39 mouse cellular contexts compared by ENCODE assay signal in the genomic region with DNA sequence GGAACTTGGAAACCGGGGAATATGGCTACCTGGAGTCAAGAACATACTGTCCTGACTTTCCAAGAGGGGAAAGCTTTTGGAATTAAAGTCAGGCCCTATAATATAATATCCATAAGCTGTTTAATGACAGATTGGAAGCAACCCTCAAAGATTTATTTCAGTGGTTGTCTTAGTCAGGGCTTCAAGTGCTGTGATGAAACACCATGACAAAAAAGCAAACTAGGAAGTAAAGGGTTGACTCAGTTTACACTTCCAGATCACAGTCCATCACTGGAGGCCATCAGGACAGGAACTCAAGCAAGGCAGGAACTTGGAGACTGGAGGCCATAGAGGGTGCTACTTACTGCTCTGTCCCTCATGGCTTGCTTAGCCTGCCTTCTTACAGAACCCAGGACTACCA. TPM values are rescaled to one million over a fixed set of nuclear protein-coding genes. Genes with fewer than 3 reads are reported as not detected.
"Had no signal": no experiment of that assay in that cellular context is flagged by ENCODE, and none has a peak within 500 bp of the region (broad histone marks: within the 10 kb centered on the region; RNA-seq: fewer than 3 reads in every experiment).

No protein-coding gene starts in this region.

- H3K36me3 ChIP-seq: limb, embryonic 10.5 days; limb, embryonic 12.5 days; limb, embryonic 13.5 days; limb, embryonic 15.5 days; liver, embryonic 12.5 days; liver, embryonic 13.5 days; liver, embryonic 15.5 days; lung, embryonic 15.5 days; midbrain, embryonic 10.5 days; midbrain, embryonic 12.5 days; midbrain, embryonic 13.5 days; midbrain, embryonic 15.5 days; neural tube, embryonic 12.5 days had no signal

- H3K4me1 ChIP-seq: limb, embryonic 12.5 days; limb, embryonic 13.5 days; limb, embryonic 15.5 days; liver, embryonic 12.5 days; liver, embryonic 15.5 days; lung, embryonic 15.5 days; midbrain, embryonic 13.5 days; midbrain, embryonic 15.5 days; neural tube, embryonic 12.5 days had no signal

- H3K27me3 ChIP-seq: limb, embryonic 12.5 days; limb, embryonic 13.5 days; limb, embryonic 15.5 days; liver, embryonic 12.5 days; liver, embryonic 13.5 days; liver, embryonic 15.5 days; lung, embryonic 15.5 days; megakaryocyte, embryonic 14.5 days; midbrain, embryonic 12.5 days; midbrain, embryonic 13.5 days; midbrain, embryonic 15.5 days; neural tube, embryonic 12.5 days had no signal

- H3K27ac ChIP-seq: limb, embryonic 10.5 days; limb, embryonic 12.5 days; limb, embryonic 13.5 days; limb, embryonic 15.5 days; liver, embryonic 12.5 days; liver, embryonic 13.5 days; liver, embryonic 14.5 days; liver, embryonic 15.5 days; lung, embryonic 15.5 days; macrophage; midbrain, embryonic 10.5 days; midbrain, embryonic 12.5 days; midbrain, embryonic 13.5 days; midbrain, embryonic 15.5 days; neural tube, embryonic 12.5 days had no signal

- DNase-seq: left cerebral cortex, postnatal 4 days; liver; liver, embryonic 13.5 days; liver, postnatal 0 days; lung, adult 18-20 months; lung, adult 2 months; lung, embryonic 14.5 days; lung, postnatal 10 days; lung, postnatal 14 days; lung, postnatal 36 days; lung, postnatal 4 days; midbrain, embryonic 14.5 days had no signal

- H3K9ac ChIP-seq: limb, embryonic 12.5 days; limb, embryonic 13.5 days; limb, embryonic 15.5 days; liver, embryonic 12.5 days; liver, embryonic 13.5 days; liver, embryonic 14.5 days; liver, embryonic 15.5 days; liver, postnatal 0 days; lung, embryonic 14.5 days; lung, embryonic 15.5 days; midbrain, embryonic 12.5 days; midbrain, embryonic 13.5 days; midbrain, embryonic 15.5 days; neural tube, embryonic 12.5 days had no signal

- H3K4me3 ChIP-seq: limb, embryonic 10.5 days; limb, embryonic 12.5 days; limb, embryonic 13.5 days; limb, embryonic 15.5 days; liver, embryonic 12.5 days; liver, embryonic 13.5 days; liver, embryonic 15.5 days; lung, embryonic 15.5 days; megakaryocyte, embryonic 14.5 days; midbrain, embryonic 10.5 days; midbrain, embryonic 12.5 days; midbrain, embryonic 13.5 days; midbrain, embryonic 15.5 days; myocyte; neural tube, embryonic 12.5 days had no signal

- H3K9me3 ChIP-seq: limb, embryonic 10.5 days; limb, embryonic 12.5 days; limb, embryonic 13.5 days; limb, embryonic 15.5 days; liver, embryonic 12.5 days; liver, embryonic 13.5 days; liver, embryonic 15.5 days; lung, embryonic 15.5 days; megakaryocyte, embryonic 14.5 days; midbrain, embryonic 10.5 days; midbrain, embryonic 12.5 days; midbrain, embryonic 13.5 days; midbrain, embryonic 15.5 days; neural tube, embryonic 12.5 days had no signal

- ATAC-seq: liver, embryonic 12.5 days; liver, postnatal 0 days; lung, postnatal 0 days; midbrain, embryonic 13.5 days; midbrain, embryonic 15.5 days; midbrain, embryonic 16.5 days had no signal

RNA-seq across cellular contexts. Expression of gene Pdcd1lg2, which starts 27.1 kb away (rescaled TPM):
- total RNA-seq: left cerebral cortex, postnatal 10 days; megakaryocyte progenitor cell, adult 5-6 weeks; megakaryocyte-erythroid progenitor cell, adult 5-6 weeks had no signal
- polyA plus RNA-seq: limb, embryonic 10.5 days; limb, embryonic 11.5 days; limb, embryonic 12.5 days; limb, embryonic 13.5 days; limb, embryonic 14.5 days; limb, embryonic 15.5 days; liver, embryonic 11.5 days; liver, embryonic 15.5 days; liver, postnatal 0 days; lung, embryonic 14.5 days; lung, embryonic 16.5 days; midbrain, embryonic 10.5 days; midbrain, embryonic 11.5 days; midbrain, embryonic 12.5 days; midbrain, embryonic 14.5 days; midbrain, embryonic 15.5 days; midbrain, embryonic 16.5 days; myocyte; neural tube, embryonic 11.5 days; neural tube, embryonic 12.5 days had no signal
